Mouse (Mus musculus) stomach, postnatal 0 days (tissue): Measurements from ENCODE around the gene Fxyd5. TPM values are rescaled to one million over a fixed set of nuclear protein-coding genes. Genes with fewer than 3 reads are reported as not detected.

Experiments
- ATAC-seq: fragments of 200-750 bp; cut with Nextera tagmentation; 2 replicates; pipeline ENCODE4 v1.8.0; 2017; ENCODE audit not compliant: low FRiP score, low TSS enrichment
- DNase-seq: peaks from one replicate; pipeline ENCODE4 v3.0.0-alpha.2; 2016; ENCODE audit warnings: low spot score
- H3K27ac ChIP-seq: fragments of 300-500 bp; sonication (generic); replicated peaks from 2 replicates; pipeline ENCODE4 v1.5.1; 2014; ENCODE audit warnings: mild to moderate bottlenecking, control low read depth
- H3K27me3 ChIP-seq: fragments of 300-500 bp; sonication (generic); 2 replicates; pipeline ENCODE4 v1.6.1; 2014; ENCODE audit warnings: low read length; ENCODE audit not compliant: control insufficient read depth, insufficient read depth
- H3K36me3 ChIP-seq: fragments of 300-500 bp; sonication (generic); 2 replicates; pipeline ENCODE4 v1.6.1; 2014; ENCODE audit warnings: low read length, mixed read lengths; ENCODE audit not compliant: control insufficient read depth, insufficient read depth
- H3K4me1 ChIP-seq: fragments of 300-500 bp; sonication (generic); replicated peaks from 2 replicates; pipeline ENCODE4 v1.6.1; 2014; ENCODE audit warnings: antibody characterized with exemption; ENCODE audit not compliant: control insufficient read depth, insufficient read depth
- H3K4me2 ChIP-seq: fragments of 300-500 bp; sonication (generic); replicated peaks from 2 replicates; pipeline ENCODE4 v1.6.1; 2014; ENCODE audit warnings: low read depth, mild to moderate bottlenecking, control low read depth, moderate library complexity
- H3K4me3 ChIP-seq: fragments of 300-500 bp; sonication (generic); 2 replicates; pipeline ENCODE4 v1.5.1; 2014; ENCODE audit warnings: low read depth, low read length, control low read depth
- H3K9ac ChIP-seq: fragments of 300-500 bp; sonication (generic); 2 replicates; pipeline ENCODE4 v1.6.1; 2014; ENCODE audit warnings: mild to moderate bottlenecking, low read length, control low read depth, mixed read lengths
- H3K9me3 ChIP-seq: fragments of 300-500 bp; sonication (generic); 2 replicates; pipeline ENCODE4 v1.6.1; 2016; ENCODE audit warnings: low read length; ENCODE audit not compliant: control insufficient read depth
- CTCF ChIP-seq: IDR thresholded peaks from 2 replicates; pipeline ENCODE4 v1.5.1; 2016; ENCODE audit warnings: antibody characterized with exemption, low read depth, mild to moderate bottlenecking, moderate library complexity
- EP300 ChIP-seq: optimal IDR thresholded peaks from 2 replicates; pipeline ENCODE3; 2016; ENCODE audit warnings: antibody characterized with exemption
- WGBS: fragments of 180-500 bp; shearing (Covaris S2); extraction: QIAGEN DNeasy Blood & Tissue Kit; methylation state at CpG from one replicate; pipeline ENCODE4 v1.1.7; 2014; 5-methylcytosine and 5-hydroxymethylcytosine counted together
- polyA plus RNA-seq: library from polyadenylated mRNA; unstranded; fragments of >200 nt; fragmentation: Nextera tagmentation; extraction: Ambion mirVana; gene quantifications from 2 replicates; pipeline ENCODE4 v1.2.1, GENCODE M21; 2015

Fxyd5 gene
- polyA plus RNA-seq, 1 experiment from 2014 or later: 16.0 TPM

- no peak overlapping the region for H3K4me2 ChIP-seq
- DNase-seq: no peak
- H3K4me3 ChIP-seq: no peak overlapping the region
- TF ChIP-seq EP300 (no peak), CTCF (no peak)
- no peaks in the 10 kb centered on the region for H3K36me3 ChIP-seq
- no peak for ATAC-seq
- H3K27ac ChIP-seq: no peak overlapping the region
- 83% methylated on average over 1 of the region's 1 CpGs for WGBS
- no peak overlapping the region for H3K9ac ChIP-seq
- H3K9me3 ChIP-seq: no peaks in the 10 kb centered on the region
- no peaks in the 10 kb centered on the region for H3K4me1 ChIP-seq
- no peaks in the 10 kb centered on the region for H3K27me3 ChIP-seq
These were observed 34.5 kb downstream of the Fxyd5 start for GRCm38 (mm10) chr7:31007775-31008174.

DNA sequence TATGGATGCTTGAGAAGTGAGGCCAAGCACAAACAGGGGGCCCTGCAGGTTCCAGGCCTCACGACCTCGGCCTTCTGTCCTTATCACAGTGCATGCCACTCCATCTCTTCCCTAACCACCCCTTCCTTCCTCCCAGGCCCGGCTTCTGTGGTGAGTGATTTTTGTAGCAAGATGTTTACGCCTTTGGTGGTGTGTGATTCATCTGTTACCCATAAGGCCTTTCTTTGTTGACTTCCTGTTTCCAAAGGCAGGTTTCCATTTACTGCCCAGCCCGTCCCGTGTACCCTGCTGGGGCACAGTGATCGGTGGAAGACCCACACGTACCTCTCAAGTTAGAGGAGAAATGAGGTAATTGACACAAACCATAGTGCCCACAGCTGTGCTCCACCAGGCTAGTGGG, 39.6 kb downstream of the Fxyd5 start:
- Histone ChIP-seq H3K27me3 (no peaks in the 10 kb centered on the region), H3K36me3 (no peaks in the 10 kb centered on the region), H3K27ac (0 out of 2 replicates have a peak overlapping the region, but pooled peaks have one; percentile 5), H3K4me1 (peaks cover 6% of the 10 kb centered on the region; the same call in 1 of the 2 replicates), H3K9me3 (no peaks in the 10 kb centered on the region), H3K9ac (no peak overlapping the region), H3K4me3 (no peak overlapping the region), H3K4me2 (no peak overlapping the region)
- DNase-seq: no peak
- ATAC-seq: peak; percentile 64
- WGBS: 61% methylated on average over 8 of the region's 8 CpGs
- no peak for TF ChIP-seq EP300
- no peak for TF ChIP-seq CTCF

GRCm38 (mm10) chr7:31000505-31001020, 41.7 kb downstream of the Fxyd5 start:
- H3K27ac ChIP-seq: no peak overlapping the region
- WGBS: 6% methylated on average over 7 of the region's 7 CpGs
- no peak overlapping the region for H3K4me2 ChIP-seq
- no peak for TF ChIP-seq CTCF
- TF ChIP-seq EP300: no peak
- DNase-seq (peak; percentile 53), ATAC-seq (peak; percentile 75)
- H3K36me3 ChIP-seq: no peaks in the 10 kb centered on the region
- H3K9me3 ChIP-seq: no peaks in the 10 kb centered on the region
- H3K27me3 ChIP-seq: no peaks in the 10 kb centered on the region
- H3K9ac ChIP-seq: peak overlapping the region; percentile 35; the same call in 1 of the 2 replicates
- H3K4me1 ChIP-seq: peaks cover 6% of the 10 kb centered on the region; the same call in 1 of the 2 replicates
- no peak overlapping the region for H3K4me3 ChIP-seq

GRCm38 (mm10) chr7:30996491-30996890, 45.8 kb downstream of the Fxyd5 start:
- WGBS: 92% methylated on average over 2 of the region's 2 CpGs
- H3K36me3 ChIP-seq: no peaks in the 10 kb centered on the region
- H3K27me3 ChIP-seq: no peaks in the 10 kb centered on the region
- ATAC-seq (no peak), DNase-seq (no peak)
- H3K4me3 ChIP-seq: no peak overlapping the region
- no peaks in the 10 kb centered on the region for H3K9me3 ChIP-seq
- H3K4me1 ChIP-seq: peaks cover 6% of the 10 kb centered on the region; the same call in 1 of the 2 replicates
- H3K27ac ChIP-seq: no peak overlapping the region
- no peak overlapping the region for H3K9ac ChIP-seq
- no peak overlapping the region for H3K4me2 ChIP-seq
- no peak for TF ChIP-seq EP300
- TF ChIP-seq CTCF: peak; percentile 33

- Histone ChIP-seq H3K4me3 (no peak overlapping the region), H3K9me3 (no peaks in the 10 kb centered on the region), H3K27me3 (no peaks in the 10 kb centered on the region), H3K9ac (no peak overlapping the region), H3K4me2 (no peak overlapping the region), H3K36me3 (no peaks in the 10 kb centered on the region), H3K4me1 (no peaks in the 10 kb centered on the region), H3K27ac (no peak overlapping the region)
- ATAC-seq: no peak
- no peak for DNase-seq
- WGBS: 86% methylated on average over 5 of the region's 5 CpGs
- TF ChIP-seq EP300 (no peak), CTCF (no peak)
These were observed 48.3 kb downstream of the Fxyd5 start for GRCm38 (mm10) chr7:30993986-30994385.

GRCm38 (mm10) chr7:30992148-30992547, 50.1 kb downstream of the Fxyd5 start:
- ATAC-seq (peak; percentile 46; the same call in 1 of the 2 replicates), DNase-seq (no peak)
- Histone ChIP-seq H3K27ac (no peak overlapping the region), H3K27me3 (no peaks in the 10 kb centered on the region), H3K9ac (no peak overlapping the region), H3K4me1 (no peaks in the 10 kb centered on the region), H3K36me3 (no peaks in the 10 kb centered on the region), H3K4me2 (no peak overlapping the region), H3K4me3 (no peak overlapping the region), H3K9me3 (no peaks in the 10 kb centered on the region)
- WGBS: 65% methylated on average over 5 of the region's 5 CpGs
- no peak for TF ChIP-seq CTCF
- no peak for TF ChIP-seq EP300
